Mouse (Mus musculus) megakaryocyte, embryonic 14.5 days (primary cell): ENCODE results near the gene Slc22a14.

ENCODE experiments used
- FLI1 ChIP-seq: IDR thresholded peaks from 2 replicates; pipeline ENCODE4 v1.6.1; 2012; ENCODE audit warnings: low read length, inconsistent platforms, mixed read lengths
- GATA1 ChIP-seq: IDR thresholded peaks from 3 replicates; pipeline ENCODE4 v1.6.1; 2012; ENCODE audit warnings: mixed read lengths, low read length, inconsistent platforms, borderline replicate concordance

DNA sequence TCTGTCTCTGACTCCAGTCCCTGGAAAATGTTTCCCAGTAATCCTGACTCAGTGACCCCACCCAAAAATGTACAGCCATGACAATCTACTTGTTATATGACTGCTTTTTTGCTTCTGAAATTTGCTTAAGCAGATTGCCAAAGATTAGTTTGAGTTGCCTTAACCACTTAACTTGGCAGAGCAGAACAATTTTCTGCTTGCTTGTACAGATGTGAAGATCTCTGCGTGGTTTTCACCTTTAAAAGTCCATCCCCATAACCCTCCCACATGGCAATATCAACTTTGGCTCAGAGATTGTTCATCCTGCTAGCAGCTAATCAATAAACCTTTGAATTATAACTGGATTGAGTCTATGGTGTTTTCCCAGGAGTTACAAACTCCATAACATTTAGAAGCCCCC lies 56.3 kb downstream of the Slc22a14 start:
- TF ChIP-seq GATA1 (no peak), FLI1 (no peak)
